Mouse (Mus musculus): ENCODE measurements around the gene Itgax.

GRCm38 (mm10) chr7:128133596-128133995, 4.2 kb downstream of the Itgax start:
- no peak for TF ChIP-seq GATA1 (IDR thresholded peaks at IDR 0.05; ENCODE audit: low read length)
- TF ChIP-seq TAL1 (IDR thresholded peaks at IDR 0.05; ENCODE audit: low read length), result no peak

Measured in erythroblast, embryonic 14.5 days (primary cell).